Mouse (Mus musculus): ENCODE data around the gene Tmem160.

Gene Tmem160

DNA sequence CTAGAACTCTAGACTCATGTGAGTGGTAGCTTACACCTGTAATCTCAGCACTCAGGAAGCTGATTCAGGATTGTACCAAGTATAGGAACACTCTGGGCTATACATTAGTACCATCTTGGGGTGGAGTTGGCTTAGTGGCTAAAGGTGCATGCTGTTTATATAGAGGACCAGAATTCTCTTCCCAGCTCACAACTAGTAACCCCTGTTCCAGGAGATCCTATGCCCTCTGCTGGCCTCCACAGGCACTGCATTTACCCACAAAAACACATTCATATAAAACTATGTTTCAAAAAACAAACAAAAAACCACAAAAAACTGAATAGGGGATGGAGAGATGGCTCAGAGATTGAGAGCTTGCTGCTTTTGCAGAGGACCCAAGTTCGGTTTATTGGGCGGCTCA lies 40.8 kb downstream of the Tmem160 start:
- 52% methylated on average over 2 of the region's 2 CpGs for WGBS

DNA sequence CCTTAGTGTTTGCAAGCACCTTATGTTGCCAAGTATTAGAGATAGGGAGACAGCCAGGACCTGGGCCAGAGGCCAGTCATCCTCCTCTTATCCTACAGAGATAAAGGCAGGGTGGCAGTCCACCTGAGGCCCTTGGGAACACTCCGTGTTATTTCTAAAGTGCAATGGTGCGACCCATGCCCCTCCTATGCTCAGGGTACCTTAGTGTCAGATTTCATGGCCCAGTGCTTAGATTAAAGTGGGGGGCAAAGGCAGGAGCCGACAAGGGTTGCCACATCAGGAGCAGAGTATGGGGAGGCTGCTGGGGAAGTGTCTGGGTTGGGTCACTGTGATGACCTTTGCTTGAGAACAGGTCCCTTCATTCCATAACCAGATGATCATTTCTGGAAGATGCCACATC lies 43.7 kb downstream of the Tmem160 start:
- WGBS: 92% methylated on average over 3 of the region's 3 CpGs

DNA sequence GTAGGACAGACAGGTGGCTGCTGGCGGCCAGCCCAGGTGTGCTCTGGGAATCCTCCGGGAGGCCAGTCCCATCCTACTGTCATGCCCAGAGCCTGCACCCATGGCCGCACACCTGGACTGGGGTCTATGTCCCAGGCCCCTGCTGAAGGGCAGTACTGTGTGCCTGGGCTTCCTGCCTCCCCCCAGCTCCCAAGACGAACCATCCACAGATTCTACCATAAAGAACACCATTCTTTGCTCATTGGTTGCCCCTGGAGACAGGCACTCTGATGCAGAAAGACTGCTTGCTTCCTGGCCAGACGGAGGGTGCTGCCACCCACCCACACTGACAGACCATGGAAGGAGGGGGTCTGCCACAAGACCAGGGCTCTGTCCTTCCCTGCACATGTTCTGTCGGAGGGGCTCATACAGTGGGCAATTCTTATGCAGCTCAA lies 47.1 kb downstream of the Tmem160 start:
- WGBS: 60% methylated on average over 6 of the region's 6 CpGs

- WGBS: 90% methylated on average over 4 of the region's 4 CpGs
These were observed 49.0 kb downstream of the Tmem160 start for GRCm38 (mm10) chr7:16501571-16501970.

DNA sequence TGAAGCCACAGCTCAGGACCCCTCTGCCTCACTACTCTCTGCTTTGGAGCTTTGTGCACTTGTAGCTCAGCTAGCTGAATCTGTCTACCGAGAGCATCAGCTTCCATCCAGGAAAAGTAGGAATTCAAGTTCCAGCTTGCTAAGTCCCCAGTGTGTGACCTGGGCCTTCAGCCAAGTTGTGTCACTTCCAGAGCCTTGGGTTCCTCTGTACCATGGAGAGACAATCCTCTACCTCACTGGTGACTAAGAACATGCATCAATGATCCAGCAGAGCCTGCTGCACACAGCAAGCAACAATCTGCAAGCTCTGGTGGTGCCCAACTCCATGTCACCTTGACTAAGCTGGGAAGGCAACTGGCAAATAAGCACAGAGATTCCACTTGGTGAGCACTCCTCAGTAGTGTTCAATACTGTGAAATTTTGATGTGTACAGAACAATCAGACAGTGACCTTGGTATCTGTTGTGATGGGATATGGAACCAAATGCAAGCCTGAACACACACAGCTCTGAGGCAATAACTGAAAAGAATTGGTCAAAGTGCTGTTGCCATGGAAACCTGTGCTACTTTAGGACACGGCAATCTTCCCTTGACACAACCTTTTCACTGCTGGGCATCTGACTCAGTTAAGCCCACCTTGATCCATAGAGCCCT lies 52.1 kb downstream of the Tmem160 start:
- WGBS: 37% methylated on average over 2 of the region's 2 CpGs

All from cerebral cortex, adult 2 months (tissue).